Mouse (Mus musculus) heart, embryonic 12.5 days (tissue): ENCODE measurements around the gene Slc13a3. TPM values are rescaled to one million over a fixed set of nuclear protein-coding genes. Genes with fewer than 3 reads are reported as not detected.

ENCODE experiments used
- ATAC-seq: fragments of 200-750 bp; cut with Nextera tagmentation; 2 replicates; pipeline ENCODE4 v1.8.0; 2017; ENCODE audit warnings: moderate TSS enrichment, moderate library complexity; ENCODE audit not compliant: insufficient number of reproducible peaks, low FRiP score
- H3K27ac ChIP-seq: fragments of 300-500 bp; sonication (generic); 2 replicates; pipeline ENCODE4 v1.5.1; 2016; ENCODE audit warnings: mild to moderate bottlenecking, moderate library complexity; ENCODE audit not compliant: poor library complexity, severe bottlenecking
- H3K27me3 ChIP-seq: fragments of 300-500 bp; sonication (generic); replicated peaks from 2 replicates; pipeline ENCODE4 v1.6.1; 2016; ENCODE audit warnings: mild to moderate bottlenecking, moderate library complexity
- H3K36me3 ChIP-seq: fragments of 300-500 bp; sonication (generic); 2 replicates; pipeline ENCODE4 v1.6.1; 2016; ENCODE audit warnings: mild to moderate bottlenecking, moderate library complexity
- H3K4me1 ChIP-seq: fragments of 300-500 bp; sonication (generic); replicated peaks from 2 replicates; pipeline ENCODE4 v1.6.1; 2016; ENCODE audit warnings: mild to moderate bottlenecking
- H3K4me2 ChIP-seq: fragments of 300-500 bp; sonication (generic); 2 replicates; pipeline ENCODE4 v1.6.1; 2016; ENCODE audit warnings: mild to moderate bottlenecking, moderate library complexity
- H3K4me3 ChIP-seq: fragments of 300-500 bp; sonication (generic); 2 replicates; pipeline ENCODE4 v1.5.1; 2016; ENCODE audit warnings: mild to moderate bottlenecking
- H3K9ac ChIP-seq: fragments of 300-500 bp; sonication (generic); 2 replicates; pipeline ENCODE4 v1.6.1; 2016; ENCODE audit warnings: mild to moderate bottlenecking, moderate library complexity
- H3K9me3 ChIP-seq: fragments of 300-500 bp; sonication (generic); replicated peaks from 2 replicates; pipeline ENCODE4 v1.6.1; 2016; ENCODE audit warnings: mild to moderate bottlenecking, moderate library complexity
- WGBS: fragments of 180-500 bp; shearing (Covaris S2); methylation state at CpG from one replicate; pipeline ENCODE4 v1.1.7; 2016; 5-methylcytosine and 5-hydroxymethylcytosine counted together
- polyA plus RNA-seq: library from polyadenylated mRNA; unstranded; fragments of >200 nt; fragmentation: Nextera tagmentation; extraction: Ambion mirVana; gene quantifications from 2 replicates; pipeline ENCODE4 v1.2.1, GENCODE M21; 2016

The Slc13a3 gene
- polyA plus RNA-seq, 1 experiment from 2014 or later = 0.19 TPM

DNA sequence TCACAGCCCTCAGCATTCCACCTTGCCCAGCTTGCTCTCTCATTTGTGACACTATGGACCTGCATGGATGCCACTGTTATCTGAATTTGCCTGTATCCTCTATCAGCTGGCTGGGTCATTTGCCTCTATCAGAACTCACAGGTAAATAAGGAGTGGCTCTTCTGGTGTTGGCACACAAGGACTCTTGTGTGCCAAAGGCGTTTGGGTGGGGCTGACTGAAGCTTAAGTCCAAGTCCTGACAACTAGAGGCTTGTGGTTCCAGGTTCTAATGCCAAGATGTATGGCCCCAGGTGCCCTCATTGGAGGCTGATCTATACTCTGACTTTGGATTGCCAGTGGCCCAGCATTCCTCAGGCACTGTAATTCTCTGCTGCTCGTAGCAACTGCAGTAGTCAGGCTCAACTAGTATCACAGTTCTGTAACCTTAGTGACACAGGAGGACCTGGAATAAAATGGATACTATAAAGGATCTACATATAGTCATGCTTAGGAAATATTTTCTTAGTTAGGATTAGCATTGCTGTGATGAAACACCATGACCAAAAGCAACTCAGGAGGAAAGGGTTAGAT is 24.8 kb upstream of the Slc13a3 start:
- no peaks in the 10 kb centered on the region for H3K9me3 ChIP-seq
- 65% methylated on average over 2 of the region's 2 CpGs for WGBS
- no peak overlapping the region for H3K27ac ChIP-seq
- peaks cover 14% of the 10 kb centered on the region; the same call in 1 of the 2 replicates for H3K27me3 ChIP-seq
- ATAC-seq = no peak
- no peak overlapping the region for H3K9ac ChIP-seq
- no peak overlapping the region for H3K4me2 ChIP-seq
- no peaks in the 10 kb centered on the region for H3K36me3 ChIP-seq
- H3K4me3 ChIP-seq = no peak overlapping the region
- 0 out of 2 replicates have a peak, but pooled peaks cover 3% of the 10 kb centered on the region for H3K4me1 ChIP-seq

GRCm38 (mm10) chr2:165496251-165496650 is 23.2 kb upstream of the Slc13a3 start:
- Histone ChIP-seq H3K36me3 (no peaks in the 10 kb centered on the region), H3K9ac (no peak overlapping the region), H3K9me3 (no peaks in the 10 kb centered on the region), H3K4me1 (peaks cover 10% of the 10 kb centered on the region), H3K27me3 (peaks cover 14% of the 10 kb centered on the region; the same call in 1 of the 2 replicates), H3K27ac (no peak overlapping the region), H3K4me3 (no peak overlapping the region), H3K4me2 (no peak overlapping the region)
- no peak for ATAC-seq

DNA sequence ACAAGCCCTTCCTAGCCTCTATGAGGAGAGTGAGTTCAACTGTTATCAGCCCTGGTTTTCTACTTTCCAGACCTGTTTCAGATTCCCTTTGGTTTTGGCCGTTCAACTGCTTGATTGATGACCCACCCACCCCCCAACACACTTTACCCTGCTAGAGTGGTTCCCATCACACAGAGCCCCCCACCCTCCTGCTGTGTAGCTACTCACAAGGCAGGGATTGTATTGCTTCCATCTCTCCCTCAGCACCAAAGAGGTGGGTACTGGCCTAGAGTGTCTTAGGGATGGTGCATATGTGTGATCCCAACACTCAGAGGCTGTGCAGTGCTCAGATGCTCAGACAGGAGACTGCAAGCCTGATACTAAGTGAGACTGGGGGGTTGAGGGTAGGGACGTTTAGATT is 21.5 kb upstream of the Slc13a3 start:
- Histone ChIP-seq H3K36me3 (peaks cover 14% of the 10 kb centered on the region), H3K9me3 (no peaks in the 10 kb centered on the region), H3K9ac (no peak overlapping the region), H3K4me3 (no peak overlapping the region), H3K27ac (no peak overlapping the region), H3K4me1 (peaks cover 10% of the 10 kb centered on the region), H3K27me3 (0 out of 2 replicates have a peak, but pooled peaks cover 5% of the 10 kb centered on the region), H3K4me2 (no peak overlapping the region)
- ATAC-seq = no peak
- 40% methylated on average over 2 of the region's 2 CpGs for WGBS

DNA sequence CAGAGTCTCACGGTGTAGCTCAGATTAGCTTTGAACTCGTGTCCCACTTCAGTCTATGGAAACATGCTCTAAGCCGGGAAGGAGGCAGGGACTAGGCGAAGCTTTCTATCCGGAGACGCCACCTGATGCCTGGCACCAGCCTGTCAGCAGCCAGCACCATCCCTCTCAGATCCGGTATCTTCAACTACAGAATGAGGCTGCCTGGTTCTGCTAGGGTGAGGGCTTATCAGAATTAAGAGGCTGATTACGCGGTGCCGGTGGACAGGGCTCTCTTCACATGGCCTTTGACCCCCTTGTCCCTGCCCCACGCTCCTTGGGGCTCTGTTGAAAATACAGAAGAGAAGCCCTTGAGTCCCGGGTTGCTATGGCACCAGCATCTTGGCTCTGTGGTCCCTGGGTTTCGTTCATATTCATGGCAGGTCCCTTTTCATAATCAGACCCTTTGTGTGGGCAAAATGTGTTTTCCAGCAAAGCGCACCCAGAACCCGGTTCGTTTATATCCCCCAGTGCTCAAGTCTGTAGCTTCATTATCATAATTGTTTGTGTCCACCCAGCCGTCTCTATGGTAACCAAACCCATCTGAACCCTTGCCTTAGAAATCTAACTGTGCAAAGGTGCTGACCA is 20.7 kb upstream of the Slc13a3 start:
- Histone ChIP-seq H3K27ac (no peak overlapping the region), H3K9me3 (no peaks in the 10 kb centered on the region), H3K36me3 (peaks cover 22% of the 10 kb centered on the region), H3K4me3 (peak overlapping the region; percentile 85), H3K27me3 (0 out of 2 replicates have a peak, but pooled peaks cover 5% of the 10 kb centered on the region), H3K9ac (peak overlapping the region; percentile 93), H3K4me1 (peaks cover 10% of the 10 kb centered on the region), H3K4me2 (peak overlapping the region; percentile 87)
- 20% methylated on average over 17 of the region's 17 CpGs for WGBS
- peak; percentile 27; the same call in 1 of the 2 replicates for ATAC-seq

GRCm38 (mm10) chr2:165492648-165493553 is 19.9 kb upstream of the Slc13a3 start, which contains the start of gene Trp53rka:
Gene Trp53rka (minus strand): TSS chr2:165493324.
- ATAC-seq = peak; percentile 89
- Histone ChIP-seq H3K27me3 (0 out of 2 replicates have a peak, but pooled peaks cover 5% of the 10 kb centered on the region), H3K9me3 (no peaks in the 10 kb centered on the region), H3K4me3 (peak within 1 kb of the TSS; percentile 85), H3K9ac (peak within 1 kb of the TSS; percentile 93), H3K27ac (peak within 1 kb of the TSS; percentile 78), H3K4me2 (peak within 1 kb of the TSS; percentile 87), H3K4me1 (peaks cover 10% of the 10 kb centered on the region), H3K36me3 (peaks cover 30% of the 10 kb centered on the region)
- under 1% methylated on average over 82 of the region's 84 CpGs for WGBS

DNA sequence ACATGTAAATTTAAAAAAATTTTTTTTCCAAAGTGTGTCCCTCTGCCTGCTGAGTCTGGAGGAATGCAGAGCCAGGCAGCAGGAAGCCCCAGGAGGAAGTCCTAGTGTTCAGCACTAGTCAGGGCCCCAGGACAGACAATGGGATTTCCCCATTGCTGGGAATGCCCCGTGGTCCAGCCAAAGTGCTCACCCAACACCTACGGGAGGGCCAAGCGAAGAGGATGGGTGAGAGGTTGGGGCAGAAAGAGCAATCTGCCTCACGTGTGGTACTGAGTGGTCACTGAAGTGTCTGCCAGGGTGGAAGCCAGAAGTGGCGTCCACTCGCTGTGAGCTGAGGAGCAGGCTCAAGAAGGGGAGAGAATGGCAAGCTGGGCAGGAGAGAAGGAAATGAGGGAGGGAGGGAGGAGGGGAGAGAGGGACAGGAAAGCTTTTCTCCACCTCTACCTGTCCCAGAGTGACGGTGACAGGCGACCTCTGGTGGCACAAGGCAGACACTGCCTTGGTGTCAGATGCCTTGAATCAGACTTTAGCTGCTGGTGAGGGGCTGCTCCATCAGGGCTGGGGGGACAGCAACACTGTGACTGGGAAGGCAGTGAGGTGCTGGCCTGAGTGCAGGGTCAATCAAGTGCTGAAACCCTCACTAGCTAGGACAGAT is 14.0 kb upstream of the Slc13a3 start:
- Histone ChIP-seq H3K9ac (no peak overlapping the region), H3K36me3 (peaks cover 30% of the 10 kb centered on the region), H3K4me3 (no peak overlapping the region), H3K27me3 (peaks cover 3% of the 10 kb centered on the region; the same call in 1 of the 2 replicates), H3K27ac (no peak overlapping the region), H3K4me1 (peaks cover 15% of the 10 kb centered on the region), H3K9me3 (no peaks in the 10 kb centered on the region), H3K4me2 (no peak overlapping the region)
- 22% methylated on average over 8 of the region's 8 CpGs for WGBS
- 0 out of 2 replicates have a peak, but pooled peaks have one; percentile 31 for ATAC-seq

DNA sequence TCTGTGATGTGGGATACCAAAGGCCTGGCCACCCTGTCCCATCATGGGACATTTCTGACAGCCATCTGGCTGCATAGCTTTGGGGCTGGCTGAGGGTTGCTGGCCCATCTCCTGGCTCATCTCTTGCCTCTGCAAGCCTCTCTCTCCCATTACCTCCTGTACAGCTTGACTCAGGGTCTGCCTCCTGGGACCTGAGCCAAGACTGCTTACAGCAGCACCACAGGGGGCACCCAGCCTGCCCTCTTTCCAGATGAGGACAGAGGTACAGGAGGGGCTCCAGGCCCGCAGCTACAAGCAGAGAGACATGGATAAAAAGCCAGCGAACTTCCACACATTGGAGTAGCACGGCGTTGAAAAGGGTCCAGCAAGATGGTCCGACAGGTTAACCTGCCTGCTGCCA is 13.4 kb upstream of the Slc13a3 start:
- 79% methylated on average over 5 of the region's 5 CpGs for WGBS

GRCm38 (mm10) chr2:165485826-165486225 is 12.8 kb upstream of the Slc13a3 start:
- Histone ChIP-seq H3K27ac (no peak overlapping the region), H3K27me3 (peaks cover 6% of the 10 kb centered on the region; the same call in 1 of the 2 replicates), H3K4me3 (no peak overlapping the region), H3K9ac (no peak overlapping the region), H3K4me2 (no peak overlapping the region), H3K9me3 (no peaks in the 10 kb centered on the region), H3K36me3 (peaks cover 29% of the 10 kb centered on the region), H3K4me1 (peaks cover 13% of the 10 kb centered on the region)
- WGBS = 70% methylated on average over 3 of the region's 3 CpGs
- ATAC-seq = no peak

More for the DNA sequence above, 13.4 kb upstream of the Slc13a3 start:
- Histone ChIP-seq H3K27me3 (peaks cover 4% of the 10 kb centered on the region; the same call in 1 of the 2 replicates), H3K9me3 (no peaks in the 10 kb centered on the region), H3K27ac (no peak overlapping the region), H3K4me3 (no peak overlapping the region), H3K36me3 (peaks cover 30% of the 10 kb centered on the region), H3K4me1 (peaks cover 13% of the 10 kb centered on the region), H3K9ac (no peak overlapping the region), H3K4me2 (no peak overlapping the region)
- no peak for ATAC-seq

DNA sequence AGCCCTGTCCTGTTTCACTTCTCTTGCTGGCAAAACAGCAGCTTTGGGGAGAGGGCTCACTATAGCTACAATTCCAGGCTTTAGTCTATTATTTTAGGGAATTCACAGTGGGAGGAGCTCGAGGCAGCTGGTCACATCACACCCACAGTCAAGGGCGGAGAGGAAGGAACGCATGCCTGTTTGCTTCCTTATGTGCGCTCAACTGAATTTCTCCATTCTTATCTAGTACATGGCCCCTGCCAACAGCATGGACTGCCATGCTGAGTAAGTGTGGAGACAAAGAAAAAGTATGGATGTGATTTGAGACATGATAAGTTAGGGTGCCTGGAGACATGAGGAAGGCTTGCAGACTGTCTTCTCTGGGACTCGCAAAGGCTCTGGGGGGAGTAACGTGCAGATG is 11.1 kb upstream of the Slc13a3 start:
- Histone ChIP-seq H3K9ac (no peak overlapping the region), H3K36me3 (peaks cover 12% of the 10 kb centered on the region), H3K27me3 (peaks cover 9% of the 10 kb centered on the region; the same call in 1 of the 2 replicates), H3K4me1 (peaks cover 13% of the 10 kb centered on the region), H3K4me2 (no peak overlapping the region), H3K9me3 (no peaks in the 10 kb centered on the region), H3K27ac (no peak overlapping the region), H3K4me3 (no peak overlapping the region)
- WGBS = 47% methylated on average over 6 of the region's 6 CpGs
- no peak for ATAC-seq

GRCm38 (mm10) chr2:165482003-165482402 is 9.0 kb upstream of the Slc13a3 start:
- WGBS = 57% methylated on average over 8 of the region's 8 CpGs
- Histone ChIP-seq H3K36me3 (no peaks in the 10 kb centered on the region), H3K4me3 (no peak overlapping the region), H3K9me3 (no peaks in the 10 kb centered on the region), H3K27ac (no peak overlapping the region), H3K9ac (no peak overlapping the region), H3K27me3 (peaks cover 9% of the 10 kb centered on the region; the same call in 1 of the 2 replicates), H3K4me1 (peaks cover 12% of the 10 kb centered on the region), H3K4me2 (no peak overlapping the region)
- no peak for ATAC-seq
